Mouse (Mus musculus) spleen, adult 2 months (tissue): ENCODE results near the gene Rab7.
"Not testable (repeated sequence)": the region's sequence is repeated elsewhere in the genome, so short reads cannot be mapped to it uniquely, and the experiment has no call there.

ENCODE experiments used
- CTCF ChIP-seq: fragments of 200-500 bp; IDR thresholded peaks from 2 replicates; pipeline ENCODE4 v1.5.1; 2011; ENCODE audit warnings: mild to moderate bottlenecking, inconsistent platforms; ENCODE audit not compliant: insufficient read depth, insufficient read length, insufficient replicate concordance; ENCODE audit errors: extremely low read depth
- POLR2A ChIP-seq: fragments of 200-500 bp; IDR thresholded peaks from 2 replicates; pipeline ENCODE4 v1.6.1; 2011; ENCODE audit warnings: low read depth, low read length, inconsistent platforms

DNA sequence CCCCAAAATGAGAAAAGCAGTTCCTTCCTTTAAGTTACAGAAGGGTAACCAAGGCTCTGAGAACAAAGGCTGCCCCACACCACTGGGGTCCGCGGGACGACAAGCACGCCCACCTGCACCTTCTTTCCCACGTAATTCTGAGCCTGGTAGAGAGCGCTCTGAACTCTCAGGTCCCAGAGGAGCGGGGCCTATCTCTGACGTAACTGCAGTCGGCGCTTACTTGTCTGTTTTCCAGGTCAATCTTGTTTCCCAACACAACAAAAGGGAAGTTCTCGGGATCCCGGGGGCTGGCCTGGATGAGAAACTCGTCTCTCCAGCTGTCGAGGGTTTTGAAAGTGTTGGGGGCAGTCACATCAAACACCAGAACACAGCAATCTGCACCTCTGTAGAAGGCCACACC is 40.3 kb downstream of the Rab7 start:
- not testable (repeated sequence) for TF ChIP-seq CTCF, POLR2A
